Mouse (Mus musculus) embryonic fibroblast, embryonic 13.5 days (primary cell): ENCODE data around the gene Rpl15.

Experiments
- CTCF ChIP-seq: IDR thresholded peaks from 2 replicates; pipeline ENCODE4 v1.5.1; 2011; ENCODE audit warnings: mild to moderate bottlenecking, control low read depth, low read length, moderate library complexity, borderline replicate concordance; ENCODE audit not compliant: insufficient read depth
- POLR2A ChIP-seq: IDR thresholded peaks from 2 replicates; pipeline ENCODE4 v1.6.1; 2011; ENCODE audit warnings: low read depth, mild to moderate bottlenecking, control low read depth, low read length, moderate library complexity

GRCm38 (mm10) chr14:18280375-18280774 is 9.2 kb upstream of the Rpl15 start:
- TF ChIP-seq CTCF: no peak
- no peak for TF ChIP-seq POLR2A
